Mouse (Mus musculus): ENCODE measurements around the gene Trpv6. TPM values are rescaled to one million over a fixed set of nuclear protein-coding genes. Genes with fewer than 3 reads are reported as not detected.

The Trpv6 gene
- polyA plus RNA-seq (2014; fragmentation: Nextera tagmentation; extraction: Ambion mirVana) = 1.5 and 1.6 TPM in 2 replicates

- no peak for TF ChIP-seq CTCF (IDR thresholded peaks at IDR 0.05; ENCODE audit: low read depth)
- Histone ChIP-seq H3K9ac (peak within 1 kb of the TSS; percentile 43), H3K4me1 (ENCODE audit: insufficient read depth) (no peaks in the 10 kb centered on the region)
Measured at GRCm38 (mm10) chr6:41636178-41636577, at the start of gene Trpv6. Gene Trpv6 (minus strand): TSS chr6:41636405.

GRCm38 (mm10) chr6:41685596-41685995, 49.4 kb upstream of the Trpv6 start:
- DNase-seq = no peak
- H3K36me3 ChIP-seq (ENCODE audit: insufficient read depth) = no peaks in the 10 kb centered on the region
- ATAC-seq (ENCODE audit: insufficient read depth) = no peak
- H3K27ac ChIP-seq (ENCODE audit: low read depth) = no peak overlapping the region
- no peak for TF ChIP-seq CTCF (IDR thresholded peaks at IDR 0.05; ENCODE audit: low read depth)
- no peak overlapping the region for H3K4me3 ChIP-seq (ENCODE audit: low read depth, low read length)
- no peaks in the 10 kb centered on the region for H3K27me3 ChIP-seq (ENCODE audit: insufficient read depth, low read length)
- no peaks in the 10 kb centered on the region for H3K4me1 ChIP-seq (ENCODE audit: insufficient read depth)
- H3K9ac ChIP-seq = no peak overlapping the region
- no peak overlapping the region for H3K4me2 ChIP-seq
- no peaks in the 10 kb centered on the region for H3K9me3 ChIP-seq (ENCODE audit: low read depth, low read length)
- 79% methylated on average over 3 of the region's 3 CpGs for WGBS

More at GRCm38 (mm10) chr6:41636178-41636577, at the start of gene Trpv6:
- Histone ChIP-seq H3K36me3 (ENCODE audit: insufficient read depth) (no peaks in the 10 kb centered on the region), H3K4me2 (peak within 1 kb of the TSS; percentile 52), H3K9me3 (ENCODE audit: low read depth, low read length) (no peaks in the 10 kb centered on the region), H3K4me3 (ENCODE audit: low read depth, low read length) (peak within 1 kb of the TSS; percentile 30), H3K27me3 (ENCODE audit: insufficient read depth, low read length) (no peaks in the 10 kb centered on the region), H3K27ac (ENCODE audit: low read depth) (no peak within 1 kb of the TSS)
- peak; percentile 56; the same call in 1 of the 2 replicates for ATAC-seq (ENCODE audit: insufficient read depth)
- DNase-seq = peak; percentile 4
- WGBS = 14% methylated on average over 5 of the region's 5 CpGs

GRCm38 (mm10) chr6:41684911-41685310, 48.7 kb upstream of the Trpv6 start:
- no peaks in the 10 kb centered on the region for H3K4me1 ChIP-seq (ENCODE audit: insufficient read depth)
- H3K4me2 ChIP-seq = no peak overlapping the region
- H3K27ac ChIP-seq (ENCODE audit: low read depth) = no peak overlapping the region
- DNase-seq (no peak), ATAC-seq (ENCODE audit: insufficient read depth) (no peak)
- no peaks in the 10 kb centered on the region for H3K36me3 ChIP-seq (ENCODE audit: insufficient read depth)
- no peaks in the 10 kb centered on the region for H3K9me3 ChIP-seq (ENCODE audit: low read depth, low read length)
- H3K9ac ChIP-seq = no peak overlapping the region
- H3K4me3 ChIP-seq (ENCODE audit: low read depth, low read length) = no peak overlapping the region
- WGBS = 63% methylated on average over 5 of the region's 5 CpGs
- TF ChIP-seq CTCF (IDR thresholded peaks at IDR 0.05; ENCODE audit: low read depth) = no peak
- H3K27me3 ChIP-seq (ENCODE audit: insufficient read depth, low read length) = no peaks in the 10 kb centered on the region

- WGBS = 80% methylated on average over 2 of the region's 2 CpGs
- no peak for TF ChIP-seq CTCF (IDR thresholded peaks at IDR 0.05; ENCODE audit: low read depth)
Measured at GRCm38 (mm10) chr6:41684131-41684530, 47.9 kb upstream of the Trpv6 start, which contains the start of gene Llcfc1. Gene Llcfc1 (plus strand): TSS chr6:41684431.

GRCm38 (mm10) chr6:41681656-41682055, 45.5 kb upstream of the Trpv6 start:
- no peak for DNase-seq
- Histone ChIP-seq H3K36me3 (ENCODE audit: insufficient read depth) (no peaks in the 10 kb centered on the region), H3K4me1 (ENCODE audit: insufficient read depth) (no peaks in the 10 kb centered on the region), H3K27ac (ENCODE audit: low read depth) (no peak overlapping the region), H3K27me3 (ENCODE audit: insufficient read depth, low read length) (no peaks in the 10 kb centered on the region), H3K4me3 (ENCODE audit: low read depth, low read length) (no peak overlapping the region), H3K9ac (no peak overlapping the region), H3K9me3 (ENCODE audit: low read depth, low read length) (no peaks in the 10 kb centered on the region), H3K4me2 (no peak overlapping the region)
- TF ChIP-seq CTCF (IDR thresholded peaks at IDR 0.05; ENCODE audit: low read depth) = no peak
- WGBS = 64% methylated on average over 5 of the region's 5 CpGs
- ATAC-seq (ENCODE audit: insufficient read depth) = no peak

More at GRCm38 (mm10) chr6:41684131-41684530, 47.9 kb upstream of the Trpv6 start, which contains the start of gene Llcfc1:
- H3K27me3 ChIP-seq (ENCODE audit: insufficient read depth, low read length) = no peaks in the 10 kb centered on the region
- H3K27ac ChIP-seq (ENCODE audit: low read depth) = no peak within 1 kb of the TSS
- H3K4me2 ChIP-seq = no peak within 1 kb of the TSS
- H3K36me3 ChIP-seq (ENCODE audit: insufficient read depth) = no peaks in the 10 kb centered on the region
- ATAC-seq (ENCODE audit: insufficient read depth) = no peak
- H3K4me1 ChIP-seq (ENCODE audit: insufficient read depth) = no peaks in the 10 kb centered on the region
- H3K4me3 ChIP-seq (ENCODE audit: low read depth, low read length) = no peak within 1 kb of the TSS
- DNase-seq = no peak
- no peaks in the 10 kb centered on the region for H3K9me3 ChIP-seq (ENCODE audit: low read depth, low read length)
- no peak within 1 kb of the TSS for H3K9ac ChIP-seq

GRCm38 (mm10) chr6:41680669-41681068, 44.5 kb upstream of the Trpv6 start, which contains the start of gene Trpv5:
Gene Trpv5 (minus strand): TSS chr6:41680769.
- H3K27me3 ChIP-seq (ENCODE audit: insufficient read depth, low read length) = no peaks in the 10 kb centered on the region
- H3K9me3 ChIP-seq (ENCODE audit: low read depth, low read length) = no peaks in the 10 kb centered on the region
- no peaks in the 10 kb centered on the region for H3K4me1 ChIP-seq (ENCODE audit: insufficient read depth)
- no peak for TF ChIP-seq CTCF (IDR thresholded peaks at IDR 0.05; ENCODE audit: low read depth)
- H3K27ac ChIP-seq (ENCODE audit: low read depth) = no peak within 1 kb of the TSS
- no peak within 1 kb of the TSS for H3K9ac ChIP-seq
- ATAC-seq (ENCODE audit: insufficient read depth) (no peak), DNase-seq (no peak)
- 65% methylated on average over 1 of the region's 1 CpGs for WGBS
- H3K4me2 ChIP-seq = no peak within 1 kb of the TSS
- no peaks in the 10 kb centered on the region for H3K36me3 ChIP-seq (ENCODE audit: insufficient read depth)
- no peak within 1 kb of the TSS for H3K4me3 ChIP-seq (ENCODE audit: low read depth, low read length)

GRCm38 (mm10) chr6:41676530-41676929, 40.3 kb upstream of the Trpv6 start:
- H3K27ac ChIP-seq (ENCODE audit: low read depth) = no peak overlapping the region
- 90% methylated on average over 2 of the region's 2 CpGs for WGBS
- H3K4me3 ChIP-seq (ENCODE audit: low read depth, low read length) = no peak overlapping the region
- no peak overlapping the region for H3K4me2 ChIP-seq
- ATAC-seq (ENCODE audit: insufficient read depth) (no peak), DNase-seq (no peak)
- no peak overlapping the region for H3K9ac ChIP-seq
- no peaks in the 10 kb centered on the region for H3K4me1 ChIP-seq (ENCODE audit: insufficient read depth)
- no peaks in the 10 kb centered on the region for H3K36me3 ChIP-seq (ENCODE audit: insufficient read depth)
- H3K9me3 ChIP-seq (ENCODE audit: low read depth, low read length) = no peaks in the 10 kb centered on the region
- no peak for TF ChIP-seq CTCF (IDR thresholded peaks at IDR 0.05; ENCODE audit: low read depth)
- H3K27me3 ChIP-seq (ENCODE audit: insufficient read depth, low read length) = no peaks in the 10 kb centered on the region
